Mouse (Mus musculus): Measurements from ENCODE around the gene Foxj3. TPM values are rescaled to one million over a fixed set of nuclear protein-coding genes. Genes with fewer than 3 reads are reported as not detected.
A peak's percentile ranks its signal among the peaks of the same experiment; 100 is the strongest.

Gene Foxj3
- polyA plus RNA-seq, 1 experiment, result 9.5 TPM

DNA sequence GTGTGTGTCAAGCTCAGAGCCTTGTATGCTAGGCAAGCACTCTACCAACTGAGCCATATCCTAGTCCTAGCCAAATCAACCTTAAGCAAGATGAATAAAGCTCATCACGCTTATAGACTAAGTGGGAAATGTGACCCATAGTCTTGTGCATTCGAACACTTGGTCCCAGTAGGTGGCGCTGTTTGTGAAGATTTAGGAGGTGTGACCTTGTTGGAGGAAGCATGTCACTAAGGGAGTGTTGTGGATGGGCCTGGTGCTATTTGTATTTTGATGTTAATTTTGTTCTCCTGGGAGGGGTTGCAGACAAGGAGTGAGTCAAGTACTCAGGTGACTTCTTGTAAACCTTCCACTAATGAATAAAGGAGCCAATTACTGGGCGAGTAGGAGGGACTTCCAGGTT is 105.9 kb downstream of the Foxj3 start:
- WGBS, result 89% methylated on average over 4 of the region's 4 CpGs
- no peaks in the 10 kb centered on the region for H3K27me3 ChIP-seq (ENCODE audit: control insufficient read depth, insufficient read depth, low read length)
- H3K4me1 ChIP-seq (ENCODE audit: control insufficient read depth, insufficient read depth, insufficient read length), result no peaks in the 10 kb centered on the region
- no peak overlapping the region for H3K4me3 ChIP-seq (ENCODE audit: extremely low read depth, insufficient read depth, insufficient read length)
- TF ChIP-seq POLR2A (IDR thresholded peaks at IDR 0.05; ENCODE audit: low read depth, low read length) (no peak), CTCF (IDR thresholded peaks at IDR 0.05; ENCODE audit: extremely low read depth, insufficient read depth, insufficient read length, insufficient replicate concordance) (no peak)
- no peak for DNase-seq (ENCODE audit: low read depth in 1 of 2, low spot score in 2 of 2)
- H3K36me3 ChIP-seq (ENCODE audit: control insufficient read depth, insufficient read depth, low read length), result no peaks in the 10 kb centered on the region
- H3K27ac ChIP-seq (ENCODE audit: insufficient read depth, low read length), result no peak overlapping the region

DNA sequence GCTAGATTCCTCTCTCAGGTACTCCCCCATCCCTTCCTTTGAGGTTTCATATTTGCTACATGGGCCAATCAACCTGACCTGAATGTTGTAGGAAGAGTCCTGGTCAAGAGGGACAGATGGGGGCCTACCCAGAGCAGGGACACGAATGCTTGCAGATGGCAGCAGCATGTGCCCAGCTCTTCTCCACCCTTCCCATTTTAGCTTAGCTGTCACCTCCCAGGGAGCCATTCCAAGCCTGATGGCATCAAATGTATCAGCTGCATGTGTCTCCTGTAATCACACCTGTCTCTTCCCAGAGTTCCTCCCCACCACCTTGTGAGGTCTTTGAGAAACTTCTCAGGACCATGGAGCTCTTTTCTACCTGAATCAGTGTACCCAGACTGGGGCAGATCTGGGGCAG is 120.2 kb downstream of the Foxj3 start:
- Histone ChIP-seq H3K36me3 (ENCODE audit: control insufficient read depth, insufficient read depth, low read length) (no peaks in the 10 kb centered on the region), H3K27ac (ENCODE audit: insufficient read depth, low read length) (no peak overlapping the region), H3K4me1 (ENCODE audit: control insufficient read depth, insufficient read depth, insufficient read length) (no peaks in the 10 kb centered on the region), H3K4me3 (ENCODE audit: extremely low read depth, insufficient read depth, insufficient read length) (no peak overlapping the region), H3K27me3 (ENCODE audit: control insufficient read depth, insufficient read depth, low read length) (no peaks in the 10 kb centered on the region)
- WGBS, result 79% methylated on average over 1 of the region's 1 CpGs
- TF ChIP-seq POLR2A (IDR thresholded peaks at IDR 0.05; ENCODE audit: low read depth, low read length), result no peak
- TF ChIP-seq CTCF (IDR thresholded peaks at IDR 0.05; ENCODE audit: extremely low read depth, insufficient read depth, insufficient read length, insufficient replicate concordance), result no peak
- DNase-seq (ENCODE audit: low read depth in 1 of 2, low spot score in 2 of 2), result no peak

DNA sequence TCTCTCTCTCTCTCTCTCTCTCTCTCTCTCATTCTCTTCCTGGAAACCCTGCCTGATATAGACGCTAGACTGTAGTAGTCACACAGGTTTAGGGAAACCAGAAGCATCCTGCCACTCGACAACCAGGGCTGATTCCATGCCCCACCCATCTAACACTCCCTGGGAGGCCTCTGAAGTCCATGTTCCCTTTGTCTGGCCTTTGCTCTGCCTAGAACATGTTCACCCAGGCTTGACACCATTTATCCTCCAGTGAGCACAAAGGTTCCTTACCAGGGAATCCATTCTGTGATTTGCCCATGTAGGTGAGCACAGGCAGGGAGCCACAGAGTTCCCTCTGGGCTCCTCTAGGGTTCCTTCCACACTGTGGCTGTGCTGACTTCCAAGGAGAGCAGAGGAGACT is 121.4 kb downstream of the Foxj3 start:
- Histone ChIP-seq H3K36me3 (ENCODE audit: control insufficient read depth, insufficient read depth, low read length) (no peaks in the 10 kb centered on the region), H3K27me3 (ENCODE audit: control insufficient read depth, insufficient read depth, low read length) (no peaks in the 10 kb centered on the region), H3K4me1 (ENCODE audit: control insufficient read depth, insufficient read depth, insufficient read length) (peaks cover 7% of the 10 kb centered on the region; the same call in 1 of the 2 replicates), H3K27ac (ENCODE audit: insufficient read depth, low read length) (no peak overlapping the region), H3K4me3 (ENCODE audit: extremely low read depth, insufficient read depth, insufficient read length) (no peak overlapping the region)
- WGBS, result 75% methylated on average over 1 of the region's 2 CpGs
- TF ChIP-seq CTCF (IDR thresholded peaks at IDR 0.05; ENCODE audit: extremely low read depth, insufficient read depth, insufficient read length, insufficient replicate concordance) (no peak), POLR2A (IDR thresholded peaks at IDR 0.05; ENCODE audit: low read depth, low read length) (no peak)
- DNase-seq (ENCODE audit: low read depth in 1 of 2, low spot score in 2 of 2), result no peak

DNA sequence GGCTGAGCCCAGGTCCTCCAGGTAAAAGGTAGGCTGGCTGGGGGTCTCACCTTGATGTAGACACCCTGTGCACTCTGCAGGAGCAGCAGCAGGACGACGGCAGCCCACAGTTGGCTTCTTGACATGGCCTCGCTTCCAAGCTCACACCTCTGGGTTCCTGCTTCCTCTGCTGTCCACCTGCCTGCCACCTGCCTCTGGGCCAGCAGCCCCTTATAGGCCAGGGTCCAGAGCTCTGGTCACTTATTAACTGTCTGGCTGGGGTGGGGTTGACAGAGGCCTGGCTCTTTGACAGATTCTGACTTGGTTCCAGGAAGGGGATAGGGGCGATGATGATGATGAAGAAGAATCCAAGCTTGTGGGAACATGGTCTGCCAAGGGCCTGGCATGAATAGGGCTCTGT is 121.9 kb downstream of the Foxj3 start, which contains the start of gene Guca2b:
Gene Guca2b, minus strand, starts transcription at position 224 of the 400 bp plus-strand sequence.
- Histone ChIP-seq H3K4me3 (ENCODE audit: extremely low read depth, insufficient read depth, insufficient read length) (no peak within 1 kb of the TSS), H3K27me3 (ENCODE audit: control insufficient read depth, insufficient read depth, low read length) (no peaks in the 10 kb centered on the region)

DNA sequence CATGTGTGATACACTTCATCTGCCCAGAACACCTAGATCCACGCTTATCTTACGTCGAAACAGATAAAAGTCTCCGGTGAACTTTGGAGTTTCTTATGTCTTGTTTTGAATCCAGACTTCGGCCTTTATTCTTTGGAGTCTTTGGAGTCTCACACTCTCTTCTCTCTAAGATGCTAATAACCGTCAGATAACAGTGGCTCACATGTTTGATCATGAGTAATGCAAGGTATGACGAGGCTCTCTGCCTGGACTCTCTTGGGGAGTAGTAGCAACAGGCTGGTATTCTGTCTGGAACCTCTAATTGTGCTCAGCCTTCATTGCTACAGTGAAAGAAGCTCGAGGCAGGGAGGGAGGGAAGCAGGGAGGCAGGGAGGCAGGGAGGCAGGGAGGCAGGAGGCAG is 123.2 kb downstream of the Foxj3 start:
- peaks cover 12% of the 10 kb centered on the region; the same call in 1 of the 2 replicates for H3K4me1 ChIP-seq (ENCODE audit: control insufficient read depth, insufficient read depth, insufficient read length)
- no peak overlapping the region for H3K4me3 ChIP-seq (ENCODE audit: extremely low read depth, insufficient read depth, insufficient read length)
- H3K27me3 ChIP-seq (ENCODE audit: control insufficient read depth, insufficient read depth, low read length), result no peaks in the 10 kb centered on the region
- H3K36me3 ChIP-seq (ENCODE audit: control insufficient read depth, insufficient read depth, low read length), result no peaks in the 10 kb centered on the region
- H3K27ac ChIP-seq (ENCODE audit: insufficient read depth, low read length), result no peak overlapping the region
- WGBS, result 83% methylated on average over 8 of the region's 8 CpGs
- TF ChIP-seq POLR2A (IDR thresholded peaks at IDR 0.05; ENCODE audit: low read depth, low read length), result no peak
- no peak for TF ChIP-seq CTCF (IDR thresholded peaks at IDR 0.05; ENCODE audit: extremely low read depth, insufficient read depth, insufficient read length, insufficient replicate concordance)
- no peak for DNase-seq (ENCODE audit: low read depth in 1 of 2, low spot score in 2 of 2)

More for the DNA sequence above, 121.9 kb downstream of the Foxj3 start, which contains the start of gene Guca2b:
- DNase-seq (ENCODE audit: low read depth in 1 of 2, low spot score in 2 of 2), result no peak
- Histone ChIP-seq H3K4me1 (ENCODE audit: control insufficient read depth, insufficient read depth, insufficient read length) (peaks cover 9% of the 10 kb centered on the region; the same call in 1 of the 2 replicates), H3K27ac (ENCODE audit: insufficient read depth, low read length) (no peak within 1 kb of the TSS), H3K36me3 (ENCODE audit: control insufficient read depth, insufficient read depth, low read length) (no peaks in the 10 kb centered on the region)
- TF ChIP-seq POLR2A (IDR thresholded peaks at IDR 0.05; ENCODE audit: low read depth, low read length) (no peak), CTCF (IDR thresholded peaks at IDR 0.05; ENCODE audit: extremely low read depth, insufficient read depth, insufficient read length, insufficient replicate concordance) (no peak)
- 93% methylated on average over 4 of the region's 4 CpGs for WGBS

DNA sequence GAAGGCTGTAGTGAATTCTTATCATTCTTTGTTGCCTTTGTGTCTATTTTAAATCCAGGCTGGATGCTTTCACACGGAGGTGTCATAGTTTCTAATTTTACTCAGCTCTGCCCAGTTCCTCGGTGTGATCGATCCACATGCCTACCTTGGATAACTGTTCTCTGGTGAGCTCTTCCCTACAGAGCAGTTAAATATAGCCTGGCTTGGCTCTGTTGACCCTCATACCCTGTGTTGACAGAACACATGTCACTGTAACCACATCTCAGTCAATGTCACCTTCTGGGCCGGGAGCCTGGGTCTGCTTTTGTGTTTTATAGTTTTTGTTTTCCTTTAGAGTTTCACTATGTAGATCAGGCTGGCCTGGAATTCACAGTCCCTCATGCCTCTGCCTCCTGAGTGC is 125.3 kb downstream of the Foxj3 start:
- Histone ChIP-seq H3K27me3 (ENCODE audit: control insufficient read depth, insufficient read depth, low read length) (no peaks in the 10 kb centered on the region), H3K36me3 (ENCODE audit: control insufficient read depth, insufficient read depth, low read length) (no peaks in the 10 kb centered on the region), H3K4me3 (ENCODE audit: extremely low read depth, insufficient read depth, insufficient read length) (no peak overlapping the region), H3K4me1 (ENCODE audit: control insufficient read depth, insufficient read depth, insufficient read length) (peaks cover 12% of the 10 kb centered on the region; the same call in 1 of the 2 replicates), H3K27ac (ENCODE audit: insufficient read depth, low read length) (no peak overlapping the region)
- TF ChIP-seq POLR2A (IDR thresholded peaks at IDR 0.05; ENCODE audit: low read depth, low read length) (no peak), CTCF (IDR thresholded peaks at IDR 0.05; ENCODE audit: extremely low read depth, insufficient read depth, insufficient read length, insufficient replicate concordance) (no peak)
- WGBS, result 76% methylated on average over 4 of the region's 4 CpGs
- no peak for DNase-seq (ENCODE audit: low read depth in 1 of 2, low spot score in 2 of 2)

DNA sequence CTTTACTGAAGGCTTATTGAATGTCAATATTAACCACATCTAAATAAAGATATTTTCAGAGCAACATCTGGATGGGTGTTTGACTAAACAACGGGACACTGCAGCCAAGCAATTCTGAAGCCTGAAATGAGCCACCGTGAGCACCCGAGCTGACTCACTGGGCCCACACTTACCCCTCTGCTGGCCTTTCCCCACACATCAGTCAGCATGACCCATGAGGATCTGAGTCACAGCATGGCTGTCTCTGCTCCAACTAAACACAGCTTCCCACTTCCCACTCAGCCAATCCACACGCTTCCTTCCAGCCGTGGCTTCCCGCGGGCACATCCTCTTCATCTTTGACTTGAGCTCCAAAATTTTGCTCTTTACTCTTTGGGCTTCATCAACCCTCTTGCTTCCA is 126.2 kb downstream of the Foxj3 start:
- H3K36me3 ChIP-seq (ENCODE audit: control insufficient read depth, insufficient read depth, low read length), result no peaks in the 10 kb centered on the region
- no peak for DNase-seq (ENCODE audit: low read depth in 1 of 2, low spot score in 2 of 2)
- H3K4me3 ChIP-seq (ENCODE audit: extremely low read depth, insufficient read depth, insufficient read length), result no peak overlapping the region
- TF ChIP-seq CTCF (IDR thresholded peaks at IDR 0.05; ENCODE audit: extremely low read depth, insufficient read depth, insufficient read length, insufficient replicate concordance), result no peak
- no peak for TF ChIP-seq POLR2A (IDR thresholded peaks at IDR 0.05; ENCODE audit: low read depth, low read length)
- peaks cover 12% of the 10 kb centered on the region; the same call in 1 of the 2 replicates for H3K4me1 ChIP-seq (ENCODE audit: control insufficient read depth, insufficient read depth, insufficient read length)
- H3K27ac ChIP-seq (ENCODE audit: insufficient read depth, low read length), result peak overlapping the region; percentile 38; the same call in 1 of the 2 replicates
- no peaks in the 10 kb centered on the region for H3K27me3 ChIP-seq (ENCODE audit: control insufficient read depth, insufficient read depth, low read length)
- WGBS, result 82% methylated on average over 7 of the region's 7 CpGs

Data from spleen, adult 2 months (tissue).